Mouse (Mus musculus) inflammation-experienced regulatory T-cells, adult 6 months (primary cell): ENCODE measurements around the gene Rps6kb2. TPM values are rescaled to one million over a fixed set of nuclear protein-coding genes. Genes with fewer than 3 reads are reported as not detected.

Experiments used
- ATAC-seq: one replicate; pipeline ENCODE4 v1.8.0; 2017
- polyA plus RNA-seq, 3 experiments: library from polyadenylated mRNA; unstranded; fragments of 100-300 nt; shearing (Covaris generic); gene quantifications; one replicate each; pipeline ENCODE4 v1.2.1; 2017

Gene Rps6kb2
- polyA plus RNA-seq, 3 experiments from 2014 or later = 26.3 to 35.3 (median 30.1) TPM

- ATAC-seq = no peak
Observed at GRCm38 (mm10) chr19:4115816-4116215, 47.3 kb downstream of the Rps6kb2 start.

DNA sequence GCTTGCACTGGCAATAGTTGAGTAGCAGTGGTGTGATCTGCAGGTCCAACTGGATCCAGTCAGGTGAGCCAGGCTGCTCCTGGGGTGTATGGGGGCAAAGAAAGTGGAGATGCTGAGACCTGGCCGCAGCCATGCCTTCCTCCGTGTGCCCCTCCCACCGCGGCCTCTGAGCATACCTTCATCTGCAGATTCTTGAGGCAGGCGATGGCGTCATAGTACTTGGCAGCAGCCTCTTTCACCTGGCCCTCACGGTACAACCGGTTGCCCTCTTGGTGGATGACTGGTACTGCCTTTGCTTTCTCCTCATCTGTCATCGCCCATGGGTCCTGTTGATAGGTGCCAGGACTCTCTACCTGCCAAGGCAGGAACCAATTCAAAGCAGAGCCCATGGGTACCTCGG lies 48.0 kb downstream of the Rps6kb2 start:
- no peak for ATAC-seq

DNA sequence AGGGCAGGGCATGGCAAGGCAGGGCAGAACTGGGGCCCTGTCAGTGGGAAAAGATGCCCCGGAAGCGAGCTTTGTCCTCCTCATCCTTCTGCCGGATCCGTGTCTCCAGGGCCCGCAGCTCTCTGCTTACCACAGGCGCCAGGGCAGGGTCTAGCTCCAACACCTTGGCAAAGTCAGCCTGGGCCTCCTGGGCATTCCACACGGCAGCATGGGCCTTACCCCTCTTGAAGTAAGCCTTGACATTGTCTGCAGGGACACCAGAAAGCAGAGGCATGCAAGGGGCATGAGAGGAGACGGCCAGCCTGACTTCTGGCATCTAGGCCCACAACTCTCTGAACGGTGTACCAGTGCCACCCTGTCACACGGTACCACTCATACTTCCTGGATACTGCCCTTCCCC lies 48.6 kb downstream of the Rps6kb2 start:
- ATAC-seq = no peak

GRCm38 (mm10) chr19:4113806-4114230 lies 49.3 kb downstream of the Rps6kb2 start:
- ATAC-seq = peak; percentile 84

GRCm38 (mm10) chr19:4113186-4113805 lies 49.9 kb downstream of the Rps6kb2 start:
- peak; percentile 17 for ATAC-seq

DNA sequence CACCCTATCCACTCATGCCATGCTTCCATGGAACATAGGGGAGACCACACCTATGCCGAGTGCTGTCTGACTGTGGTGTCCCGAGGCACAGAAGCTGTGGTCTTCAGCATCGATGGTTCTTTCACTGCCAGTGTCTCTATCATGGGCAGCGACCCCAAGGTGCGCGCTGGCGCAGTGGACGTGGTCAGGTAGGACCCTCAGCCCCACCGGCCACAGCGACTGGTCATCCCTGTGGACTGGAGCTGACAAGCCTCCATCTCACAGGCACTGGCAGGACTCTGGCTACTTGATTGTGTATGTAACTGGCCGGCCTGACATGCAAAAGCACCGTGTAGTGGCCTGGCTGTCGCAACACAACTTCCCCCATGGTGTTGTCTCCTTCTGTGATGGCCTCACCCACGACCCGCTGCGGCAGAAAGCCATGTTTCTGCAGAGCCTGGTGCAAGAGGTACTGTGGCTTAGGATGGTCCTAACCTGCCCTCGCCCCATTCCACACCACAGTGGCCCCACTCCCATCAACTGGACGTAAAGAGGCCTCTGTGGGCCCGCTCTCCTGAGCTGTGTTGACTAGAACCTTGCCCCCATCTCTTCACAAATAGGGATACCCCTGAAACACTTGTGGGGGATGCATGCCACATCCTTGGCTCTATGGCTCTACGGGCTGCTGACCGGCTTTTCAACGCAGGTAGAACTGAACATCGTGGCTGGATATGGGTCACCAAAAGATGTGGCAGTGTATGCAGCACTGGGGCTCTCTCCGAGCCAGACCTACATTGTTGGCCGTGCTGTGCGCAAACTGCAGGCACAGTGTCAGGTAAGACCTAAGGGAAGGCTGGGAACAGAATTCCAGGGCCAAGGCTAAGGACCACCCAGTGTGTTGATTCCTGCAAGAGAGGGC lies 50.8 kb downstream of the Rps6kb2 start:
- ATAC-seq = no peak

DNA sequence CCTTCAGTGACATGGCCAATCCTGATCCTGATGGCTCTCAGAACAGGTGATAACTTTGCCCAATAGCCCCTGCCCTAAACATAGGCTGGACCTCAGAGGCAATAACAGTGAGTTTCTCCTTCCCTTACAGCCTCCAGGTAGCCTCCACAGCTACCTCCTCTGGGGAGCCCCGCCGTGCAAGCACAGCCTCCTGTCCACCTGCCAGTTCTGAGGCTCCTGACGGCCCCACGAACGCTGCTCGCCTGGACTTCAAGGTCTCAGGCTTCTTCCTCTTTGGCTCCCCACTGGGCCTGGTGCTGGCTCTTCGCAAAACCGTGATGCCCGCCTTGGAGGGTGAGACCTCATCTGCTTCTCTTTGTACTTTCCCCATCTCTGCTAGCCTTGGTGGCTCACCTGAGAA lies 54.6 kb downstream of the Rps6kb2 start:
- no peak for ATAC-seq

- ATAC-seq = no peak
Observed at GRCm38 (mm10) chr19:4106654-4107053, 56.5 kb downstream of the Rps6kb2 start.

- ATAC-seq = no peak
Observed at GRCm38 (mm10) chr19:4104675-4105194, 58.4 kb downstream of the Rps6kb2 start.

Other genes with a start within 250 kb of the Rps6kb2 start
- under 1 TPM in 1 of 3 experiments, not detected in 2; 0.36 TPM for gene Aldh3b1, start 233.5 kb downstream of the Rps6kb2 start, polyA plus RNA-seq
- gene Unc93b1, start 228.2 kb downstream of the Rps6kb2 start, polyA plus RNA-seq = 10 to 100 TPM; 23.5 to 38.0 (median 26.2) TPM
- not detected for gene Aldh3b3, start 204.7 kb downstream of the Rps6kb2 start, polyA plus RNA-seq
- gene Aldh3b2, start 191.0 kb downstream of the Rps6kb2 start, polyA plus RNA-seq = not detected
- 1 to 10 TPM in 2 of 3 experiments, under 1 TPM in 1; 0.73 to 2.3 (median 2.2) TPM for gene Acy3, start 176.8 kb downstream of the Rps6kb2 start, polyA plus RNA-seq
- gene Tbx10, start 170.6 kb downstream of the Rps6kb2 start, polyA plus RNA-seq = not detected
- 10 to 100 TPM; 10.3 to 16.2 (median 15.9) TPM for gene Nudt8, start 162.8 kb downstream of the Rps6kb2 start, polyA plus RNA-seq
- under 1 TPM; 0.16 to 0.99 (median 0.44) TPM for gene Gm49405, start 162.7 kb downstream of the Rps6kb2 start, polyA plus RNA-seq
- gene Doc2g, start 160.0 kb downstream of the Rps6kb2 start, polyA plus RNA-seq = 1 to 10 TPM in 2 of 3 experiments, under 1 TPM in 1; 0.31 to 2.8 (median 1.6) TPM
- gene Ndufv1, start 150.5 kb downstream of the Rps6kb2 start, polyA plus RNA-seq = 100 to 1,000 TPM; 104 to 136 (median 114) TPM
- gene Gstp1, start 125.4 kb downstream of the Rps6kb2 start, polyA plus RNA-seq = 100 to 1,000 TPM; 417 to 553 (median 508) TPM
- 10 to 100 TPM in 1 of 3 experiments, 1 to 10 TPM in 1, under 1 TPM in 1; 0.72 to 12.0 (median 5.0) TPM for gene Gstp2, start 117.3 kb downstream of the Rps6kb2 start, polyA plus RNA-seq
- gene Gstp3, start 103.8 kb downstream of the Rps6kb2 start, polyA plus RNA-seq = 100 to 1,000 TPM; 178 to 293 (median 197) TPM
- not detected for gene Cabp2, start 81.8 kb downstream of the Rps6kb2 start, polyA plus RNA-seq
- 100 to 1,000 TPM; 329 to 406 (median 406) TPM for gene Cdk2ap2, start 66.2 kb downstream of the Rps6kb2 start, polyA plus RNA-seq
- gene Pitpnm1, start 63.4 kb downstream of the Rps6kb2 start, polyA plus RNA-seq = 100 to 1,000 TPM in 1 of 3 experiments, 10 to 100 TPM in 2; 80.6 to 147 (median 88.8) TPM
- 100 to 1,000 TPM; 171 to 228 (median 197) TPM for gene Aip, start 37.5 kb downstream of the Rps6kb2 start, polyA plus RNA-seq
- under 1 TPM in 1 of 3 experiments, not detected in 2; 0.22 TPM for gene Gpr152, start 23.6 kb downstream of the Rps6kb2 start, polyA plus RNA-seq
- 1 to 10 TPM in 1 of 3 experiments, under 1 TPM in 2; 0.91 to 1.1 (median 0.97) TPM for gene Cabp4, start 19.3 kb downstream of the Rps6kb2 start, polyA plus RNA-seq
- gene Coro1b, start 14.7 kb downstream of the Rps6kb2 start, polyA plus RNA-seq = 100 to 1,000 TPM; 228 to 269 (median 241) TPM
- 100 to 1,000 TPM; 802 to 889 (median 855) TPM for gene Ptprcap, start 9.8 kb downstream of the Rps6kb2 start, polyA plus RNA-seq
- gene Carns1, start 12.1 kb upstream of the Rps6kb2 start, polyA plus RNA-seq = 10 to 100 TPM in 2 of 3 experiments, 1 to 10 TPM in 1; 5.2 to 12.9 (median 11.9) TPM
- gene Tbc1d10c, start 27.9 kb upstream of the Rps6kb2 start, polyA plus RNA-seq = 100 to 1,000 TPM; 608 to 658 (median 621) TPM
- 1,000 to 10,000 TPM in 1 of 3 experiments, 100 to 1,000 TPM in 2; 808 to 1,210 (median 823) TPM for gene Ppp1ca, start 28.7 kb upstream of the Rps6kb2 start, polyA plus RNA-seq
- gene Rad9a, start 38.3 kb upstream of the Rps6kb2 start, polyA plus RNA-seq = 10 to 100 TPM; 43.6 to 63.0 (median 59.1) TPM
- gene Clcf1, start 50.9 kb upstream of the Rps6kb2 start, polyA plus RNA-seq = 10 to 100 TPM; 13.4 to 51.6 (median 33.9) TPM
- not detected for gene AC109138.7, start 51.0 kb upstream of the Rps6kb2 start, polyA plus RNA-seq
- gene Pold4, start 68.5 kb upstream of the Rps6kb2 start, polyA plus RNA-seq = 100 to 1,000 TPM in 2 of 3 experiments, 10 to 100 TPM in 1; 96.4 to 134 (median 118) TPM
- 10 to 100 TPM in 2 of 3 experiments, 1 to 10 TPM in 1; 9.6 to 14.5 (median 13.6) TPM for gene Ssh3, start 105.8 kb upstream of the Rps6kb2 start, polyA plus RNA-seq
- gene Ankrd13d, start 119.8 kb upstream of the Rps6kb2 start, polyA plus RNA-seq = 1 to 10 TPM in 2 of 3 experiments, under 1 TPM in 1; 0.87 to 3.0 (median 2.3) TPM
- 10 to 100 TPM; 81.3 to 90.8 (median 85.9) TPM for gene Grk2, start 142.9 kb upstream of the Rps6kb2 start, polyA plus RNA-seq
- gene Kdm2a, start 234.9 kb upstream of the Rps6kb2 start, polyA plus RNA-seq = 10 to 100 TPM; 67.5 to 97.8 (median 86.3) TPM